Mouse (Mus musculus) spleen, postnatal 36 days (tissue): ENCODE data around the gene Olfr1029.
"Not testable (repeated sequence)": the region's sequence is repeated elsewhere in the genome, so short reads cannot be mapped to it uniquely, and the experiment has no call there.

ENCODE experiments used
- DNase-seq, 2 experiments: peaks; one replicate each; pipeline ENCODE4 v3.0.0; 2022; ENCODE audit warnings: low spot score in 2 of 2, mixed read lengths in 1 of 2

The Olfr1029 gene

GRCm38 (mm10) chr2:85973595-85973994 lies at the start of gene Olfr1029:
TSS of gene Olfr1029 (plus strand) at chr2:85973895.
- DNase-seq = no peak

DNA sequence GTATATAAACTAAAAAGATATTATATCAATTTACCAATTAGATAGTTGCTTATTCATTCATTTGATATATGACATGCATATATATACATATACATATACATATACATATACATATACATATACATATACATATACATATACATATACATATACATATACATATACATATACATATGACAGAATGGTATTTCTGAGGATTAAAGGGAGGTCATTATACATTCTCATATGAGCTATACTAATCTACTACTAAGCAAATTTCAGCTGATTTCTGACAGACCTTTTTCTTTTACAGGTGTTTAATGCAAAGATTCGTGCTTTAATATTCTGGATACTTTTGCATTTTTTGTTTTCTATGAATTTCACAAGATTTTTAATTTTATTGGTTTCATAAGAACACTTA lies 23.6 kb upstream of the Olfr1029 start, which contains the start of gene Olfr1028:
TSS of gene Olfr1028 (plus strand) at position 301 of the 400 bp plus-strand sequence.
- no peak for DNase-seq

DNA sequence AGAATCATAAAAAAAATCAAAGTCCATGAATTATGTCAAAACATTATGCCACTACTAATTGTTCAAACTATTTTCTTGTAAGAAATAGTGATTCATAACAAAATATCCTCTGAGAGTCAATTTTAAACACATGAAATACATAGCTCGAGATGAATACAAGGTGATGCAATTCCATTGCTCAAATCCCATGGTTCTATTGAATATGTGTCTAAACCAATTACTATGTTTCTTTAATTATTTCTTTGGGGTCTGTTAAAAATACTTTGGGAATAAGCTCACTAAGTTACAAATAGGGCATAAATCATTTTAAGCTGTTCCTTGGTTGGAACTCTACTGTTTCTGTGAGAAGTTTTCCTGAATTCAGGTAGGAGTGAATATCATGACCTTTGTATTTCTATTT lies 5.3 kb downstream of the Olfr1029 start, which contains the start of gene Olfr1030:
TSS of gene Olfr1030 (plus strand) at position 301 of the 400 bp plus-strand sequence.
- DNase-seq = no peak

DNA sequence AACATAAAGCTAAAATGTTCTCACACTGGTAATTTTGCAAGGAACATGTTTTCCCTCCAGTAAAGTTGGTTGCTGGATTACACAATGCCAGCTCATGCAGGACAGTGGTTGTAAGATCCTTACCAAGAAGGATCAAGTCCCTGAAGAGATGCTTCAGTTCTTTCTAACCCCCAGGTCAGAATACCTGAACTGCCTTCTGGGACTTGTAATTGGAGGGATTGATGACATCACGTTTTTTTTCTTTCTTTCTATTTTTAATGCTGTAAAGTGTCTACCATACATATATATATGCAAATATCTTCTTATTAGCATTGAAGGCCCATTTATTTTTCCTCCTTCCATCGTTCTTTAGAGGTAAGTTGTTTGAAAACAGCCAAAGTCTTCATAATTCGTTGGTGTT lies 16.3 kb downstream of the Olfr1029 start, which contains the start of gene Olfr1031:
TSS of gene Olfr1031 (plus strand) at position 301 of the 400 bp plus-strand sequence.
- no peak for DNase-seq

GRCm38 (mm10) chr2:86005240-86005639 lies 31.5 kb downstream of the Olfr1029 start, which contains the start of gene Olfr1032:
TSS of gene Olfr1032 (plus strand) at chr2:86005540.
- no peak for DNase-seq

- DNase-seq = not testable (repeated sequence)
Measured at GRCm38 (mm10) chr2:86020406-86020805, 46.7 kb downstream of the Olfr1029 start, which contains the start of gene Olfr1033. TSS of gene Olfr1033 (plus strand) at chr2:86020633.

GRCm38 (mm10) chr2:86021518-86021917 lies 47.8 kb downstream of the Olfr1029 start:
- DNase-seq = not testable (repeated sequence)
